Mouse (Mus musculus) kidney, embryonic 14.5 days (tissue): ENCODE data around the gene Timm8a2. TPM values are rescaled to one million over a fixed set of nuclear protein-coding genes. Genes with fewer than 3 reads are reported as not detected.
A peak's percentile ranks its signal among the peaks of the same experiment; 100 is the strongest.
"Not testable (repeated sequence)": the region's sequence is repeated elsewhere in the genome, so short reads cannot be mapped to it uniquely, and the experiment has no call there.

Experiments used
- ATAC-seq: fragments of 200-750 bp; cut with Nextera tagmentation; 2 replicates; pipeline ENCODE4 v1.8.0; 2017; ENCODE audit warnings: moderate number of reproducible peaks, mild to moderate bottlenecking, moderate TSS enrichment, moderate library complexity; ENCODE audit not compliant: low FRiP score, low TSS enrichment
- H3K27ac ChIP-seq: fragments of 300-500 bp; sonication (generic); 2 replicates; pipeline ENCODE4 v1.5.1; 2014; ENCODE audit warnings: low read depth, mild to moderate bottlenecking, low read length, moderate library complexity, mixed read lengths
- H3K27me3 ChIP-seq: fragments of 300-500 bp; sonication (generic); 2 replicates; pipeline ENCODE4 v1.6.1; 2014; ENCODE audit warnings: mild to moderate bottlenecking, low read length; ENCODE audit not compliant: control insufficient read depth, insufficient read depth
- H3K36me3 ChIP-seq: fragments of 300-500 bp; sonication (generic); 2 replicates; pipeline ENCODE4 v1.6.1; 2014; ENCODE audit warnings: low read length, mixed read lengths; ENCODE audit not compliant: control insufficient read depth, insufficient read depth
- H3K4me1 ChIP-seq: fragments of 300-500 bp; sonication (generic); 2 replicates; pipeline ENCODE4 v1.6.1; 2014; ENCODE audit warnings: low read length, mixed read lengths; ENCODE audit not compliant: control insufficient read depth, insufficient read depth
- H3K4me2 ChIP-seq: fragments of 300-500 bp; sonication (generic); replicated peaks from 2 replicates; pipeline ENCODE4 v1.6.1; 2014; ENCODE audit warnings: low read depth, mild to moderate bottlenecking, low read length
- H3K4me3 ChIP-seq: fragments of 300-500 bp; sonication (generic); 2 replicates; pipeline ENCODE4 v1.5.1; 2014; ENCODE audit warnings: mild to moderate bottlenecking, low read length
- H3K9ac ChIP-seq: fragments of 300-500 bp; sonication (generic); 2 replicates; pipeline ENCODE4 v1.6.1; 2014; ENCODE audit warnings: low read depth, mild to moderate bottlenecking, low read length, moderate library complexity
- H3K9me3 ChIP-seq: fragments of 300-500 bp; sonication (generic); 2 replicates; pipeline ENCODE4 v1.6.1; 2016; ENCODE audit warnings: low read length; ENCODE audit not compliant: control insufficient read depth
- WGBS: fragments of 180-500 bp; shearing (Covaris S2); extraction: QIAGEN DNeasy Blood & Tissue Kit; methylation state at CpG from one replicate; pipeline ENCODE4 v1.1.7; 2014; 5-methylcytosine and 5-hydroxymethylcytosine counted together
- polyA plus RNA-seq: library from polyadenylated mRNA; unstranded; fragments of >200 nt; fragmentation: Nextera tagmentation; extraction: Ambion mirVana; gene quantifications from 2 replicates; pipeline ENCODE4 v1.2.1, GENCODE M21; 2014

The Timm8a2 gene
- polyA plus RNA-seq, 1 experiment from 2014 or later = not detected

DNA sequence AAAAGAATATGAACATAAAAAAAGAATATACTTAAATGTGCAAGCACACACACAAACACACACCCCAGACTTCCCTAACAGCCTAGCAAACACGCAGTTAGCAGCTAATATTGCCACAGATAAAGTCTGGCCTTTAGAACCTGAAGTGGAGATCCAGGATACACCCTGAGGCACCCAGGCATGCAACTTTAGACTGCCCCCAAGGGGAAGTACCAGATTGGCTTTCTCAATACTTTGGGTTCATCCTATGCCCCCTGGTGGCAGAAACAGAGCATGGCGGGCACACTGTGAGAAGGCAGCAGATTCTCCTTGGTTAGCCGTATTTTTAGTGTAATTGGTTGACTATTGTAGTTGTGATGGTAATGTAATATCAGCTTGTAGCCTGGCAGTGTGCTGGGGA, 26.2 kb downstream of the Timm8a2 start:
- 6% methylated on average over 3 of the region's 3 CpGs for WGBS
- no peak overlapping the region for H3K9ac ChIP-seq
- no peaks in the 10 kb centered on the region for H3K36me3 ChIP-seq
- no peaks in the 10 kb centered on the region for H3K9me3 ChIP-seq
- H3K27me3 ChIP-seq = no peaks in the 10 kb centered on the region
- peak; percentile 73 for ATAC-seq
- no peak overlapping the region for H3K4me3 ChIP-seq
- H3K4me1 ChIP-seq = no peaks in the 10 kb centered on the region
- H3K4me2 ChIP-seq = no peak overlapping the region
- no peak overlapping the region for H3K27ac ChIP-seq

- H3K9me3 ChIP-seq = no peaks in the 10 kb centered on the region
- H3K9ac ChIP-seq = no peak overlapping the region
- no peaks in the 10 kb centered on the region for H3K4me1 ChIP-seq
- H3K36me3 ChIP-seq = no peaks in the 10 kb centered on the region
- no peak overlapping the region for H3K4me3 ChIP-seq
- 89% methylated on average over 6 of the region's 6 CpGs for WGBS
- no peaks in the 10 kb centered on the region for H3K27me3 ChIP-seq
- no peak for ATAC-seq
- H3K4me2 ChIP-seq = no peak overlapping the region
- no peak overlapping the region for H3K27ac ChIP-seq
These were observed 26.9 kb downstream of the Timm8a2 start for GRCm38 (mm10) chr14:122061376-122061775.

DNA sequence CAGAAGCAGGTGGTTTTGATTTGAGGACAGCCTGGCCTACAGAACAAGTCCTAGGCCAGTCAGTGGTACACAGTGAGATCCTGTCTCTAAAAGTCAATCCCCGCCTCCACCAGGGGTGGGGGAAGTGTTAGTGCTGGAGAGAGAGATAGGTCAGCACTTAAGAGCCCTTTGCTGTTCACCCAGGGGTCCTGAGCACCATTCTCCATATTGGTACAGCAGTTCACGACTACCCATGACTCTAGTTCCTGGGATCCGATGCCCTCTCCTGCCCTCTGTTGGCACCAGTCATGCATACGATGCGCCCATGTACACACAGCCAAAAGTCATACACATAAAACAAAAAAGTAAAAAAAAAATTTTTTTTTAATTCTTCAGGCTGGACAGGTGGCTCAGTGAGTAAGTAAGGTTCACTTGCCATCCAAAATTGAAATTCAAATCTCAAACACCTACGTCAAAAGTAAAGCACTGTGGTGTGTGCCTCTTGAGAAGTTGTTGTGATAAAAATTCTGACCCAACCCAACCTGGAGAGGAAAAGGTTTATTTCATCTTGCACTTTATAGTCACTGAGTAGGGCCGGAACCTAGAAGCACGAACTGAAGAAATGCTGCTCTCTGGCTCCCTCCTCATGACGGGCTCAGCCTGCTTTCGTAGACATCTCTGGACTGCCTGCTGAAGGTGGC, 28.1 kb downstream of the Timm8a2 start:
- Histone ChIP-seq H3K9ac (no peak overlapping the region), H3K27ac (no peak overlapping the region), H3K4me2 (no peak overlapping the region), H3K36me3 (no peaks in the 10 kb centered on the region), H3K4me1 (no peaks in the 10 kb centered on the region), H3K4me3 (no peak overlapping the region), H3K9me3 (no peaks in the 10 kb centered on the region), H3K27me3 (no peaks in the 10 kb centered on the region)
- WGBS = 82% methylated on average over 10 of the region's 10 CpGs
- ATAC-seq = no peak

DNA sequence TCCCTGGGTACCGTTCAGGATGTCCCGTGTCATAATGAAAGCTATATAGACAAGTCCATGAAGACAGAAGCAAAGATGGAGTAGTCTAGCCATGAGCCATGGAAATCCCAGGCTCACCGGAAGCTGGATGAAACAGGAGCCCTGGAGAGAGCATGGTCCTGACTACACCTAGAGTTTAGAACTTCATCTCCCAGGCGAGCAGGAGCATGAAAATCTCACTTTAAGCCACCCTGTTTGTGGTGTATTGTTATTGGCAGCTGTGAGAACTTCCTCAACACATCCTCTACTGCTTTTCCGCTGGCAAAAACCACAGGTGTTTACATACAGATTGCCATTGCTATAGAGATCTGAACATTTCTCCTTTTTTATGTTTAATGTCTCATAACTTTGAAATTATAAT, 29.1 kb downstream of the Timm8a2 start:
- no peak for ATAC-seq
- no peaks in the 10 kb centered on the region for H3K9me3 ChIP-seq
- no peak overlapping the region for H3K4me3 ChIP-seq
- no peak overlapping the region for H3K9ac ChIP-seq
- no peaks in the 10 kb centered on the region for H3K27me3 ChIP-seq
- 87% methylated on average over 5 of the region's 5 CpGs for WGBS
- no peak overlapping the region for H3K27ac ChIP-seq
- H3K36me3 ChIP-seq = no peaks in the 10 kb centered on the region
- no peaks in the 10 kb centered on the region for H3K4me1 ChIP-seq
- H3K4me2 ChIP-seq = no peak overlapping the region

DNA sequence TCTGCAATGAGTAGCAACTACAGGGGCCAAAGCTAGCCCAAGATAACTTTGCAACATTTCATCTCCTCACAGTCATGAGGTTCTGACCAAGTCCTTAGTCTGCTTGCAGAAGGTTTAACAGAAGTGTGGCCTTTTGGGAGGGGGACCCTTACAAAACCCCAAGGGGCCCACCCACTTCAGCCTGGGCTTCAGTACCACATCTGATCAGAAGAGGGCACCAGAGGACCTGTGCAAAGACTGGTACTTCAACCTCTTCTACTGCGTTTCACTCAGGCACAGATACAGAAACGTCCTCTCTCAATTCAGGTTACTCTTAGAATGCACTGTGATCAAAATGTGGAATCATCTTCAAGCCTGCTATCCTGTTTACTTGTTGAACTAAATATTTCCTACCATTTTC, 30.0 kb downstream of the Timm8a2 start:
- Histone ChIP-seq H3K4me1 (no peaks in the 10 kb centered on the region), H3K9ac (no peak overlapping the region), H3K27ac (no peak overlapping the region), H3K9me3 (no peaks in the 10 kb centered on the region), H3K4me2 (no peak overlapping the region), H3K36me3 (no peaks in the 10 kb centered on the region), H3K27me3 (no peaks in the 10 kb centered on the region), H3K4me3 (no peak overlapping the region)
- WGBS = 5% methylated on average over 2 of the region's 2 CpGs
- ATAC-seq = no peak

GRCm38 (mm10) chr14:122066243-122066642, 31.8 kb downstream of the Timm8a2 start:
- H3K36me3 ChIP-seq = no peaks in the 10 kb centered on the region
- no peaks in the 10 kb centered on the region for H3K27me3 ChIP-seq
- H3K9ac ChIP-seq = no peak overlapping the region
- no peak for ATAC-seq
- H3K4me3 ChIP-seq = no peak overlapping the region
- H3K4me2 ChIP-seq = no peak overlapping the region
- WGBS = 68% methylated on average over 4 of the region's 4 CpGs
- H3K27ac ChIP-seq = no peak overlapping the region
- H3K9me3 ChIP-seq = no peaks in the 10 kb centered on the region
- H3K4me1 ChIP-seq = no peaks in the 10 kb centered on the region

- not testable (repeated sequence) for H3K4me2 ChIP-seq, H3K27ac ChIP-seq, H3K4me3 ChIP-seq, ATAC-seq, H3K36me3 ChIP-seq, H3K4me1 ChIP-seq, H3K9ac ChIP-seq, H3K27me3 ChIP-seq, H3K9me3 ChIP-seq
- 69% methylated on average over 3 of the region's 3 CpGs for WGBS
These were observed 33.6 kb downstream of the Timm8a2 start for GRCm38 (mm10) chr14:122068036-122068435.

DNA sequence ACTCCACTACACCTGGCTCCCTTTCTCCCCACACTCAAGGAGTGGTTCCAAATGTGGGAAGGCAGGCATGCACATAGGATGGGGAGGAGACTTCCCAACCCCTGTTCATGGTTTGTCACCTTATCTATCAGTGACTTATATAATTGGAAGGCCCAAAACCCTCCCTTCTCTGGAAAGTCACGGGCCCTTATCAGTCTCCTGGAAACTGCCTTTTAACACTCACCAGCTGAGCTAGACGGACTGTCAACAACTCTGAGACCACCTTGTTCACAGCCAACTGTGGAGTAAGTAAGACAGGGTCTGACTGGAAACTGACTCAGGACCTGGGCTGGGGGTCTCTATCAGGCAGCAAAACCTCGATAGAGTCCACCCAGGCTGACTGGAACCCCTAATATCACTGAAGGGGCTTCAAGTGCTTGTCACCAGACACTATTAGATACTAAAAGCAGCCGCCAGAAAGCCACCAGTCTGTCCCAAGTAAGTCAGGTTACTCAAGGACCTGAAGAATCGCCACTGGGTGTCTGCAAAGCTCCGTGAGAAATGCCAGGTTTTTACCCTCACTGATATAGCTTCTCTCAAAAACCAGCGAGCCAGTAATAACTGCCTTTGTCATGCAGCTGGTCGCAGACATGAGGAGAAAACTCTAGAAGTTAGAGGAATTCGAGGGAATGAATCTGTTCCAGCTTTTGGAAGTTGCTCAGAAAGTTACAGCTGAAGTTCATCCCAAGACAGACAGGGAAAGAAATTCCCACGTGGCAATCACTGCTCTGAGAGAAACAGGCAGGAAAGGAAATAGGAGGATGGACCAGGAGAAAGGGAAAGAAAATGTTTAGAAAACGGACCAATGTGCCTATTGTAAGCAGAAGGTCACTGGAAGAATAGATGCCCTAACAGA, 34.6 kb downstream of the Timm8a2 start:
- Histone ChIP-seq H3K27ac (peak overlapping the region; percentile 4; the same call in 1 of the 2 replicates), H3K9ac (no peak overlapping the region), H3K36me3 (no peaks in the 10 kb centered on the region), H3K27me3 (no peaks in the 10 kb centered on the region), H3K4me2 (no peak overlapping the region), H3K4me1 (no peaks in the 10 kb centered on the region), H3K4me3 (no peak overlapping the region), H3K9me3 (no peaks in the 10 kb centered on the region)
- no peak for ATAC-seq
- 61% methylated on average over 11 of the region's 11 CpGs for WGBS

- Histone ChIP-seq H3K4me1 (no peaks in the 10 kb centered on the region), H3K9me3 (no peaks in the 10 kb centered on the region), H3K4me2 (no peak overlapping the region), H3K36me3 (no peaks in the 10 kb centered on the region), H3K9ac (no peak overlapping the region), H3K27me3 (no peaks in the 10 kb centered on the region), H3K27ac (no peak overlapping the region), H3K4me3 (no peak overlapping the region)
- WGBS = 80% methylated on average over 3 of the region's 3 CpGs
- no peak for ATAC-seq
These were observed 35.5 kb downstream of the Timm8a2 start for GRCm38 (mm10) chr14:122069948-122070347.
